Mouse (Mus musculus) liver, embryonic 12.5 days (tissue): ENCODE measurements around the gene Lbp. TPM values are rescaled to one million over a fixed set of nuclear protein-coding genes. Genes with fewer than 3 reads are reported as not detected.

Experiments used
- ATAC-seq: fragments of 200-750 bp; cut with Nextera tagmentation; 2 replicates; pipeline ENCODE4 v1.8.0; 2017; ENCODE audit warnings: moderate number of reproducible peaks, mild to moderate bottlenecking, moderate library complexity
- H3K27ac ChIP-seq: fragments of 300-500 bp; sonication (generic); 2 replicates; pipeline ENCODE4 v1.5.1; 2016; ENCODE audit warnings: mild to moderate bottlenecking
- H3K27me3 ChIP-seq: fragments of 300-500 bp; sonication (generic); replicated peaks from 2 replicates; pipeline ENCODE4 v1.6.1; 2016; ENCODE audit warnings: mild to moderate bottlenecking, moderate library complexity
- H3K36me3 ChIP-seq: fragments of 300-500 bp; sonication (generic); 2 replicates; pipeline ENCODE4 v1.6.1; 2016; ENCODE audit warnings: mild to moderate bottlenecking, moderate library complexity
- H3K4me1 ChIP-seq: fragments of 300-500 bp; sonication (generic); 2 replicates; pipeline ENCODE4 v1.6.1; 2016
- H3K4me2 ChIP-seq: fragments of 300-500 bp; sonication (generic); 2 replicates; pipeline ENCODE4 v1.6.1; 2016; ENCODE audit warnings: mild to moderate bottlenecking, moderate library complexity
- H3K4me3 ChIP-seq: fragments of 300-500 bp; sonication (generic); 2 replicates; pipeline ENCODE4 v1.5.1; 2016; ENCODE audit warnings: mild to moderate bottlenecking, moderate library complexity
- H3K9ac ChIP-seq: fragments of 300-500 bp; sonication (generic); 2 replicates; pipeline ENCODE4 v1.6.1; 2016; ENCODE audit warnings: mild to moderate bottlenecking, moderate library complexity
- H3K9me3 ChIP-seq: fragments of 300-500 bp; sonication (generic); replicated peaks from 2 replicates; pipeline ENCODE4 v1.6.1; 2016; ENCODE audit warnings: mild to moderate bottlenecking, moderate library complexity
- WGBS: fragments of 180-500 bp; shearing (Covaris S2); methylation state at CpG from one replicate; pipeline ENCODE4 v1.1.7; 2016; ENCODE audit not compliant: insufficient replicate concordance; 5-methylcytosine and 5-hydroxymethylcytosine counted together
- polyA plus RNA-seq: library from polyadenylated mRNA; unstranded; fragments of >200 nt; fragmentation: Nextera tagmentation; extraction: Ambion mirVana; gene quantifications from 2 replicates; pipeline ENCODE4 v1.2.1, GENCODE M21; 2016

Lbp gene
- polyA plus RNA-seq, 1 experiment from 2014 or later, result 12.9 TPM

DNA sequence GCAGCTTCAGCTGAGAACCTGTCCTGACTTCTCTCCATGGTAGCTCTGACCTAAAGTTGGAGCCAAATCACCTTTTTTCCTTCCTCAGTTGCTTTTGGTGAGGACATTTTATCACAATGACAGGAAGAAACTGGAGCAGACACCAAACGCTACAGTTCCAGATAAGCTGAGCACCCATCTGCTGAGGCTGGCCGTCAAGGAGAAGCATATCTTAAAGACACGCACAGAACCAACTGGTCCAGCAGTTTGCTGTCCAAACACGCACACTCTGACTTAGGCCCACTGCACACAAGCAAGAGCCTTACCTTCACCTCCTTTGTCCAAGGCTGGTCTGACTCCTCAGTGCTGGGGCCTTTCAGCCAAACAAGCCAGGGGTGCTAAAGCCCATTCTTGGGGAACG lies 61.4 kb downstream of the Lbp start:
- no peak overlapping the region for H3K4me3 ChIP-seq
- H3K27me3 ChIP-seq, result peaks cover 11% of the 10 kb centered on the region
- H3K4me2 ChIP-seq, result no peak overlapping the region
- no peaks in the 10 kb centered on the region for H3K9me3 ChIP-seq
- H3K4me1 ChIP-seq, result 0 out of 2 replicates have a peak, but pooled peaks cover 9% of the 10 kb centered on the region
- H3K27ac ChIP-seq, result no peak overlapping the region
- 42% methylated on average over 5 of the region's 5 CpGs for WGBS
- H3K36me3 ChIP-seq, result no peaks in the 10 kb centered on the region
- H3K9ac ChIP-seq, result no peak overlapping the region
- ATAC-seq, result no peak

DNA sequence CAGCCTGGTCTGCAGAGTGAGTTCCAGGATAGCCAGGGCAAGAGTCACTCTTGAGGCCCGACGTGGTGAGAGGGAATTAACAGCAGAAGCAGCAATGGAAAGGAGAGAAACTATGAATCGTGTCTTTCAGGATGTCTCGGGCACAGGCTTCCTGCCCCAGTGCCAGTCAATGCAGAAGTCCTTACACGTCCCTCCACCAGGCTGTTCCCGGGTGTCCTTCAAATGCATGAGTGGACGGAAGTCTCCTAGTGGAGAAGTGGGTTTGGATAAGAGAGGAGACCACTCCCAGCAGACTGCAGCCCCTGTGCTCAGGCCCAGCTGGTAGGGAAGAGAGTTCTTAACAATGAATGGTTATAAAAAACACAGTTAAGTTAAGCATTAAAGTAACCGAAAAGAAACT lies 62.0 kb downstream of the Lbp start:
- no peak overlapping the region for H3K4me3 ChIP-seq
- H3K36me3 ChIP-seq, result no peaks in the 10 kb centered on the region
- no peak overlapping the region for H3K9ac ChIP-seq
- no peak for ATAC-seq
- H3K4me2 ChIP-seq, result no peak overlapping the region
- peaks cover 18% of the 10 kb centered on the region for H3K27me3 ChIP-seq
- H3K27ac ChIP-seq, result no peak overlapping the region
- 82% methylated on average over 8 of the region's 8 CpGs for WGBS
- H3K4me1 ChIP-seq, result 0 out of 2 replicates have a peak, but pooled peaks cover 9% of the 10 kb centered on the region
- no peaks in the 10 kb centered on the region for H3K9me3 ChIP-seq

DNA sequence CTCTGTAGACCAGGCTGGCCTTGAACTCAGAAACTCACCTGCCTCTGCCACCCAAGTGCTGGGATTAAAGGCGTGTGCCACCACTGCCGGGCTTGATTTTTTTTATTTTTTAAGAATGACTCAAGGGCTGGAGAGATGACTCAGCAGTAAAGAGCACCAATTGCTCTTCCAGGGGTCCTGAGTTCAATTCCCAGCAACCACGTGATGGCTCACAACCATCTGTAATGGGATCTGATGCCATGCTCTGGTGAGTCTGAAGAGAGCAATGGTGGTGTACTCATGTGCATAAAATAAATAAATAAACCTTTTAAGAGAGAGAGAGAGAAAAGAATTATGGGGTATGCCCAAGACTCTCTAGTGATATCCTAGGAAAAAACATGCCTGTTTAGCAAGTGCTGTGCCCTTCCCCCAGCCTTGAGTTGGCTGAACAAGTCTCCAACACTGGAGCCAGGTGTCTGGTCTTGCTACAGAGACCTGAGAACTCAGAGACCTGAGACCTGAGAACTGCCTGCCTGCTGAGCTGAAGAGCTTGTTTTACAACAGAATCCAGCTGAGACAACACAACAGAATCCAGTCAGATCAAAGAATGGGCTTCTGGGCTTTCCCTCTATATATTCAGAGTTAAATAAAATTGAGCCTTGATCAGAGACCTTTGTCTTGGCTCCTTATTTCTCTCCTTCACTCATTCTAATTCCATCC lies 63.3 kb downstream of the Lbp start:
- ATAC-seq, result no peak
- Histone ChIP-seq H3K9ac (no peak overlapping the region), H3K4me3 (no peak overlapping the region), H3K36me3 (no peaks in the 10 kb centered on the region), H3K9me3 (no peaks in the 10 kb centered on the region), H3K27ac (no peak overlapping the region), H3K4me1 (0 out of 2 replicates have a peak, but pooled peaks cover 9% of the 10 kb centered on the region), H3K4me2 (no peak overlapping the region), H3K27me3 (peaks cover 31% of the 10 kb centered on the region)
- 59% methylated on average over 3 of the region's 3 CpGs for WGBS

DNA sequence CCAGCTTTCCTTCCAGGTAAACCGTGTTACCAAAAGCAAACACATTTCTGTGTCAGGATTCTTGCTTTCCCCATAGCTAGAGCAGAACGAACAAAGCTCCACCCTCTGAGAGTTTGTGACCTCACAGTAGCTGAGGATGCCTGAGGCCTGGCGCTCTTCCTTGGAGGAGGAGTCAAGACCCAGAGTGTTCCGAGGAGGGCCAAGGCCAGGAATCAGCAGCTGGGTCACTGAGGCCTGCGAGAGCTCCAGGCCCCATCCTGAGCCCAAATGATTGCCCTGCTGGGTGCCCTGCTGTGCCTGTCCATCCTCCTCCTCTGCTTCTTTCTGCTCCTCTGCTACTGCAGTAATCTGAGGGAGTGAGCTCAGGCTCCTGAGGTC lies 63.9 kb downstream of the Lbp start:
- Histone ChIP-seq H3K36me3 (no peaks in the 10 kb centered on the region), H3K9ac (no peak overlapping the region; the same call in 1 of the 2 replicates), H3K27ac (no peak overlapping the region), H3K4me2 (no peak overlapping the region), H3K9me3 (no peaks in the 10 kb centered on the region), H3K27me3 (peaks cover 36% of the 10 kb centered on the region), H3K4me3 (no peak overlapping the region), H3K4me1 (0 out of 2 replicates have a peak, but pooled peaks cover 9% of the 10 kb centered on the region)
- WGBS, result 48% methylated on average over 5 of the region's 5 CpGs
- no peak for ATAC-seq

DNA sequence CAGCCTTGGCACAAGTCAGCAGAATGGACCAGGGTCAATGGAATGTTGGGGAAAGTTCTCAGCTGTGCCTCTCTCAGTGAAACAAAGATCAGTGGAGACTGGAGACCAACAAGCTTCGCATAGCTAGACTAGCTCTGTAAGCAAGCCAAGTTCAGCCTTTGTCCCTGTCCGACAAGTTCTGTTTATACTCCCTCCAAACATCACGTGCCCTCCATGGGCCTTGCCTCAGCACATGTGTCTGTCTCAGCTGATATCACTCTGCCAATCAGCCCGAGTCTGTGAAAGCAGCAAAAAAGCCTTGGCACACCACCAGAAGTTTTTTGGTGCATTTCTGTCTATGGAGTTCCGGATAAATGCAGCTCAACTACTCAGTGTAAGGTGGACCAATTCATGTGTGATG lies 66.8 kb downstream of the Lbp start:
- ATAC-seq, result 0 out of 2 replicates have a peak, but pooled peaks have one; percentile 36
- Histone ChIP-seq H3K27ac (no peak overlapping the region), H3K4me1 (peaks cover 8% of the 10 kb centered on the region; the same call in 1 of the 2 replicates), H3K27me3 (peaks cover 64% of the 10 kb centered on the region), H3K9ac (no peak overlapping the region), H3K36me3 (no peaks in the 10 kb centered on the region), H3K4me3 (no peak overlapping the region), H3K9me3 (no peaks in the 10 kb centered on the region), H3K4me2 (no peak overlapping the region)
- 54% methylated on average over 5 of the region's 5 CpGs for WGBS

DNA sequence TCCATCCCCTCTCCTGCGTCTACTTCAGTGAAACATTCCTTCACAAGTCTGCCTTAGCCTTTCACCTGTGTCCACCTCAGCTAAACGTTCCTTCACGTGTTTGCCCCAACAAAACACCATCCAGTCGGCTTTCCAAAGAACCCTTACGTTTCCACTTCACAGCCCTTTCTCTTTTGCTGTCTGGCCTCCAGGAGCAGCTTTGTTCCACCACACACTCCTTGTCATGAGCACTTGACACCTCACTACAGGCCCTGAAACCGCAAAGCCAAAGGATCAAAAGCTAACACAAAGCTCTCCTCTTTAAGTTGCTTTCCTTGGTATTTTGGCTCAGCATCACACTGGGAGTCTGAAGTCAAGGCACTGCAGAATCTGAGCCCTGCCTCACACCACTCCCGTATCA lies 67.2 kb downstream of the Lbp start:
- H3K36me3 ChIP-seq, result no peaks in the 10 kb centered on the region
- H3K4me1 ChIP-seq, result peaks cover 7% of the 10 kb centered on the region; the same call in 1 of the 2 replicates
- no peak overlapping the region for H3K4me2 ChIP-seq
- peaks cover 64% of the 10 kb centered on the region for H3K27me3 ChIP-seq
- ATAC-seq, result no peak
- H3K4me3 ChIP-seq, result no peak overlapping the region
- no peak overlapping the region for H3K9ac ChIP-seq
- no peaks in the 10 kb centered on the region for H3K9me3 ChIP-seq
- 61% methylated on average over 7 of the region's 7 CpGs for WGBS
- H3K27ac ChIP-seq, result no peak overlapping the region

DNA sequence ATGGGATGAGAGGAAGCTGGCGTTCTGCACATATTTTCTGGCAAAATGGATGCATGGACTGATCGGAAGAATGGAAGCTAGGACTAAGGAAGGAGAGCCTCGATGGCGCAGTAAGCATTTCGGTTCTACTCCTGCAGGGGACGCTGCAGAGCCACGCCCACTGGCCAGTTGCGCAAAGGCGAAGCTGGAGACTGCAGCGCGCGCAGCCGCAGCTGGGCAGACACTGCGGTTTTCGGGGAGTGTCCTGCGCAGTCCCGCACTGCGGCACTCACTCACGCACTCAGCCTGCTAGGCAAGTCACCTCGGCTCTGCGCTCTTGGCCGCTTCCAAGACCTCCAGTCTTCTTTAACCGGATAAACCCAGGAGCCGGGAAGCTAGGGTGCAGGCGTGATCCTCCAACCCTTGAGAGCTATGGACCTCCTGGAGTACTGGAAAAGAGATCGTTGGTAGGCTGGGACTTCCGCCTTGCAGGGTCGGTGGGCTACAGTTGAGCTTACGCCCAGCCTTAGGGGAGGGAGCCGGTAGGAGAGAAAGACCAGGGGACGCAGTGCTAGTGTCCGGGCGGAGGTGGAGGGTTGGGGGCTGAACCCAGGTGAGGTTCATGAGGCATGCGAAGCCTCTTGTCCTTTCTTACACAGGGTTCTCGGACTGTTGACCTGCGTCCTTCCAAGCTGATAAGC lies 69.3 kb downstream of the Lbp start, which contains the start of gene Snhg11:
Snhg11 (plus strand) TSS at position 196 of the 680 bp plus-strand sequence.
- Histone ChIP-seq H3K27me3 (peaks cover 64% of the 10 kb centered on the region), H3K4me2 (peak within 1 kb of the TSS; percentile 60), H3K4me3 (peak within 1 kb of the TSS; percentile 43), H3K27ac (no peak within 1 kb of the TSS), H3K36me3 (no peaks in the 10 kb centered on the region), H3K4me1 (peaks cover 7% of the 10 kb centered on the region; the same call in 1 of the 2 replicates), H3K9me3 (no peaks in the 10 kb centered on the region), H3K9ac (no peak within 1 kb of the TSS)
- no peak for ATAC-seq
- WGBS, result 2% methylated on average over 36 of the region's 36 CpGs

DNA sequence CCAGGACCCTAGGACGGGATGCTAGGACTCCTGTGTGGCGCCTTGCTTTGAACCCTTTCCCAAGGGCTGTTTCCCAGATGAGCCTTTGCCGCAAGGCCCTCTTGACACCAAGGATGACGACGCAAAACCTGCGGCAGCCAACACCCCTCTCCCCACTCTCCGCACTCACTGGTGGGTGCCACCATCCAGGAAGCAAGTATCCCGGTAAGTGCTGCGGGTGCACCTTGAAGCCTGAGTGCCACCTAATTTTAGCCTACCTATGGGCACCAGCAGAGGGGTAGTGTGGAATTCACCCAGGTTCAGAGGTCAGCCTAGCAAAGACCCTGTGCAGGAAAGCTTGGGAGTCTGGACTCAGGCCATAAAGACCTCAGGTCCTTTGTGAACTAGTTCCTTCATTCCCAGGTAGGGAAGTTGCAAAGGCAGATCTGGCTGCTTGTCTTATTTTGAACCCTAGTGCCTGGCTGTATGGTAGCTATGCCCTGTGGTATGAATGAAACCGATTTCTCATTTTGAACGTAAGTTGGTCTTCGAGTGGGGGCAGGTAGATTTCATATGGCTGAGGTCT lies 69.9 kb downstream of the Lbp start:
- H3K9ac ChIP-seq, result no peak overlapping the region
- ATAC-seq, result no peak
- peaks cover 7% of the 10 kb centered on the region; the same call in 1 of the 2 replicates for H3K4me1 ChIP-seq
- H3K4me3 ChIP-seq, result peak overlapping the region; percentile 43
- H3K36me3 ChIP-seq, result no peaks in the 10 kb centered on the region
- WGBS, result 25% methylated on average over 12 of the region's 12 CpGs
- H3K27ac ChIP-seq, result no peak overlapping the region
- peaks cover 58% of the 10 kb centered on the region for H3K27me3 ChIP-seq
- H3K9me3 ChIP-seq, result no peaks in the 10 kb centered on the region
- H3K4me2 ChIP-seq, result peak overlapping the region; percentile 60

DNA sequence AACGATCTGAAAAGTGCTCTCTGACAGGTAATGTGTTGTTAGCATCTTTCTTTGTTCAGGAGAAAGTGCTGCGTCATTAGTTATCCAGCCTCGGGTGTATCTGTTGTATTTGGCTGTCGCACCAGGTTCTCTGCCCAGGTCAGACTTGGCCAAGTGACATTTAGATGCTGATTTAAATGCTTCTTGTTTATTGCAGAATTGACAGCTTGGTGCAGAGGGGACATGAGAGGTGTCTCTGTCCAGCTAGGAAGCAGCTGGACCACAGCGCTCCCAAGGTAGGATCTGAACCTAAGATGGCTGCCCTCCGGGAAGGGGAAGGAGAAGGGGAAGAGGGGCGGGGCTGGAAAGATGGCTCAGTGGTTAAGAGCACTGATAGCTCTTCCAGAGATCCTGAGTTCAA lies 70.5 kb downstream of the Lbp start:
- WGBS, result 49% methylated on average over 7 of the region's 7 CpGs
- H3K27ac ChIP-seq, result no peak overlapping the region
- H3K27me3 ChIP-seq, result peaks cover 53% of the 10 kb centered on the region
- peaks cover 7% of the 10 kb centered on the region; the same call in 1 of the 2 replicates for H3K4me1 ChIP-seq
- no peak overlapping the region for H3K9ac ChIP-seq
- H3K36me3 ChIP-seq, result no peaks in the 10 kb centered on the region
- no peak overlapping the region for H3K4me2 ChIP-seq
- H3K9me3 ChIP-seq, result no peaks in the 10 kb centered on the region
- H3K4me3 ChIP-seq, result no peak overlapping the region
- no peak for ATAC-seq

DNA sequence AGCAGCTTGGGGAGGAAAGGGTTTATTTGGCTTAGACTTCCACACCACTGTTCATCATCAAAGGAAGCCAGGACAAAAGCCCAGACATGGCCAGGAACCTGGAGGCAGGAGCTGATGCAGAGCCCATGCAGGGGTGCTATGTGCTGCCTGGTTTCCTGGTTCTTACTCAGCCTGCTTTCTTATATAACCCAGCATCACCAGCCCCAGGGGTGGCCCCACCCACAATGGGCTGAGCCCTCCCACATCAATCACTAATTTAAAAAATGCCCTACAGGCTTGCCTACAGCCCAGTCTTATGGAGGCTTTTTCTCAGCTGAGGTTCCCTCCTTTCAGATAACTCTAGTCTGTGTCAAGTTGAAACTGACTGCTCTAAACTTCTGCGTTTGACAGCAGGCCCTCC lies 71.5 kb downstream of the Lbp start:
- Histone ChIP-seq H3K4me2 (no peak overlapping the region), H3K9me3 (no peaks in the 10 kb centered on the region), H3K4me3 (no peak overlapping the region), H3K27me3 (peaks cover 51% of the 10 kb centered on the region), H3K36me3 (no peaks in the 10 kb centered on the region), H3K9ac (no peak overlapping the region), H3K27ac (no peak overlapping the region), H3K4me1 (peaks cover 7% of the 10 kb centered on the region; the same call in 1 of the 2 replicates)
- 67% methylated on average over 1 of the region's 1 CpGs for WGBS
- no peak for ATAC-seq

DNA sequence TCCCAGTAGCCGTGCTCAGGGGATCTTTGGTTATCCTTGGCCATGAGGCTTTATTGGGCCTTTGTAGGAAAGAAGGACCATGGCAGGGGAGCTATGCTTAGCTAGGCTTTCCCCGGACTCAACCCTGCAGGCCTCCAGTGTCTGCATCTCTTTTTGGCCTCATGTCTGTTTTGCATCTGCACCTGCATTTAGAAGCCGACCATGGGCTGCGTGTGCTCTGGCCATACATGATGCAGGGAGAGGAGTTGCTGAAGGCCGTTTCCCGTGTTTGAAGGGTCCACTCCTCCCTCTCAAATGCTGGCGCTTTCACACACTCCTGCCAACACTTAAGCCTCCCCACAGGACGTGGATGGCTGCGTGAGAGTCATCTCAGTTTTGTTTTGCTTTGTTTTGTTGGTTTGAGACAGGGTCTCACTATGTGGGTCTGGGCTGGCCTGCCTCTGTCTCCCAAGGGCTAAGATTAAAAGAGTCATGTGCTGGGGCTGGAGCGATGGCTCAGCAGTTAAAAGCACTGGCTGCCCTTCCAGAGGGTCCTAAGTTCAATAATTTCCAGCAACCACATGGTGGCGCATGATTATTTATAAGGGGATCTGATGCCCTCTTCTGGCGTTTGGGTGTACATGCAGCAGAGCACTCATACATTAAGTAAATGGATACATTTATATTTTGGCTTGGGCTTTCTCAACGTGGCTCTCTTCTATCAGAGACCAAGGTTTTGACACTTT lies 73.2 kb downstream of the Lbp start:
- ATAC-seq, result peak; percentile 32; the same call in 1 of the 2 replicates
- H3K36me3 ChIP-seq, result no peaks in the 10 kb centered on the region

More for the DNA sequence above, 73.2 kb downstream of the Lbp start:
- Histone ChIP-seq H3K9me3 (no peaks in the 10 kb centered on the region), H3K4me2 (no peak overlapping the region), H3K4me1 (peaks cover 7% of the 10 kb centered on the region; the same call in 1 of the 2 replicates), H3K9ac (no peak overlapping the region), H3K4me3 (no peak overlapping the region), H3K27ac (no peak overlapping the region), H3K27me3 (peaks cover 34% of the 10 kb centered on the region)
- WGBS, result 39% methylated on average over 13 of the region's 13 CpGs
